Mouse (Mus musculus): ENCODE measurements around the gene Rhox4g. TPM values are rescaled to one million over a fixed set of nuclear protein-coding genes. Genes with fewer than 3 reads are reported as not detected.

Rhox4g gene
- polyA plus RNA-seq, 1 experiment from 2014 or later, result not detected

Other genes starting within 250 kb of the Rhox4g start
- gene Rhox2b, start 239.3 kb downstream of the Rhox4g start, polyA plus RNA-seq (2015; fragmentation: Nextera tagmentation; extraction: Ambion mirVana), result not detected in 2 replicates
- not detected in 2 replicates for gene Rhox4b, start 218.8 kb downstream of the Rhox4g start, polyA plus RNA-seq (2015; fragmentation: Nextera tagmentation; extraction: Ambion mirVana)
- not detected in 2 replicates for gene Rhox2c, start 197.6 kb downstream of the Rhox4g start, polyA plus RNA-seq (2015; fragmentation: Nextera tagmentation; extraction: Ambion mirVana)
- gene Rhox3c, start 192.7 kb downstream of the Rhox4g start, polyA plus RNA-seq (2015; fragmentation: Nextera tagmentation; extraction: Ambion mirVana), result not detected in 2 replicates
- gene Rhox4c, start 171.0 kb downstream of the Rhox4g start, polyA plus RNA-seq (2015; fragmentation: Nextera tagmentation; extraction: Ambion mirVana), result not detected in 2 replicates
- gene Rhox2d, start 157.9 kb downstream of the Rhox4g start, polyA plus RNA-seq (2015; fragmentation: Nextera tagmentation; extraction: Ambion mirVana), result not detected in 2 replicates
- not detected in 2 replicates for gene Rhox4d, start 137.0 kb downstream of the Rhox4g start, polyA plus RNA-seq (2015; fragmentation: Nextera tagmentation; extraction: Ambion mirVana)
- gene Rhox2e, start 120.9 kb downstream of the Rhox4g start, polyA plus RNA-seq (2015; fragmentation: Nextera tagmentation; extraction: Ambion mirVana), result not detected in 2 replicates
- not detected in 2 replicates for gene Rhox3e, start 109.3 kb downstream of the Rhox4g start, polyA plus RNA-seq (2015; fragmentation: Nextera tagmentation; extraction: Ambion mirVana)
- not detected in 2 replicates for gene Rhox4e, start 93.9 kb downstream of the Rhox4g start, polyA plus RNA-seq (2015; fragmentation: Nextera tagmentation; extraction: Ambion mirVana)
- not detected in 2 replicates for gene Rhox2f, start 79.9 kb downstream of the Rhox4g start, polyA plus RNA-seq (2015; fragmentation: Nextera tagmentation; extraction: Ambion mirVana)
- gene Rhox3f, start 70.3 kb downstream of the Rhox4g start, polyA plus RNA-seq (2015; fragmentation: Nextera tagmentation; extraction: Ambion mirVana), result not detected in 2 replicates
- not detected in 2 replicates for gene Rhox4f, start 43.6 kb downstream of the Rhox4g start, polyA plus RNA-seq (2015; fragmentation: Nextera tagmentation; extraction: Ambion mirVana)
- not detected in 2 replicates for gene Rhox3g, start 22.7 kb downstream of the Rhox4g start, polyA plus RNA-seq (2015; fragmentation: Nextera tagmentation; extraction: Ambion mirVana)
- gene Rhox2g, start 7.9 kb downstream of the Rhox4g start, polyA plus RNA-seq (2015; fragmentation: Nextera tagmentation; extraction: Ambion mirVana), result not detected in 2 replicates
- gene Rhox3h, start 17.4 kb upstream of the Rhox4g start, polyA plus RNA-seq (2015; fragmentation: Nextera tagmentation; extraction: Ambion mirVana), result not detected in 2 replicates
- gene Rhox2h, start 21.9 kb upstream of the Rhox4g start, polyA plus RNA-seq (2015; fragmentation: Nextera tagmentation; extraction: Ambion mirVana), result not detected in 2 replicates
- 0.70 and 1.6 TPM in 2 replicates for gene Rhox5, start 153.5 kb upstream of the Rhox4g start, polyA plus RNA-seq (2015; fragmentation: Nextera tagmentation; extraction: Ambion mirVana)
- not detected in 2 replicates for gene Rhox6, start 175.6 kb upstream of the Rhox4g start, polyA plus RNA-seq (2015; fragmentation: Nextera tagmentation; extraction: Ambion mirVana)
- gene Rhox7a, start 180.4 kb upstream of the Rhox4g start, polyA plus RNA-seq (2015; fragmentation: Nextera tagmentation; extraction: Ambion mirVana), result not detected in 2 replicates
- gene Rhox8, start 227.6 kb upstream of the Rhox4g start, polyA plus RNA-seq (2015; fragmentation: Nextera tagmentation; extraction: Ambion mirVana), result not detected in 2 replicates
- not detected in 2 replicates for gene Rhox7b, start 245.9 kb upstream of the Rhox4g start, polyA plus RNA-seq (2015; fragmentation: Nextera tagmentation; extraction: Ambion mirVana)